Mouse (Mus musculus): ENCODE results near the gene Lyrm9. TPM values are rescaled to one million over a fixed set of nuclear protein-coding genes. Genes with fewer than 3 reads are reported as not detected.

The Lyrm9 gene
- total and polyA plus RNA-seq, 3 experiments, result 31.6 to 48.6 TPM; not detected in 1

DNA sequence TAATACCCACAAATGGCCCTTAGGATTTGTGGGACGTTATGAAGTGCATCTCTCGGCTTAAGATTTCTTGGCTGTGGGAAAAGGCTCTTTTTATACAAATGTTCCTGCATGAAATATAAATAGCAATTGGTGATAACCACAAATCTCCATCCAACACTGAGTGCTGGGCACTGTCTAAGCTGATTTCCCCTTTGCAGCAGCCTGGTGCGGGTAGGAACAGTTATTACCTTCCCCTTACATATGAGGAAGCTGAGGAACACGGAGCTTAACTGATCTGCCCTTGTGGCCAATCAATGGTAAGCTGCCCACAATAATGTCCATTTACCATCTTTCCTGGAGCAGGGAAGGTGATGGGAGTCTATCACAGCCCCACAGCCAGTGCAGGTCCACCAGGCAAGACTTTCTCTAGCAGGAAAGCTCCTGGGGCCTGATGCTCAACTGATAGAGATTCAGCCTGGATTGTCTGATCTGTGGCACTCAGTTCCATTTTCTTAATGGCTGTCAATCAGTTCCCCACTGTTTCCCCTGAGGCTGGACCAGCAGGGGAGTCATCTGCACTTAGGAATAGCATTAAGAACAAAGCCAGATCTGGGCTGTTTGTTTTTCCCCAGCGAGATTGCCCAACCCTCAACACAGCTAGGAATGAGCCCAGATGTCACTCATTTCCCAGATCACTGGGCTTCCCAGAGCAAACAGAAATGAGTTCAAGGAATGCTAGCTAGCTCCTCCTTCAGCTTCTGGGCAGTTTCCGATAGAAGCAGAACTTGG lies 18.9 kb upstream of the Lyrm9 start (continued):
- TF ChIP-seq GATA1 (IDR thresholded peaks at IDR 0.05; ENCODE audit: low read depth, low read length) (peak; percentile 80), ETS1 (IDR thresholded peaks at IDR 0.05; ENCODE audit: low read depth, low read length) (0 out of 2 replicates have a peak, but pooled peaks have one; percentile 10), TBP (IDR thresholded peaks at IDR 0.05; ENCODE audit: low read depth, low read length) (peak; percentile 86), NRF1 (IDR thresholded peaks at IDR 0.05; ENCODE audit: insufficient read depth, low read depth, low read length, poor library complexity, severe bottlenecking) (no peak), CHD1 (IDR thresholded peaks at IDR 0.05; ENCODE audit: low read depth, low read length) (no peak), MYC (IDR thresholded peaks at IDR 0.05; ENCODE audit: low read depth, low read length) (0 out of 2 replicates have a peak, but pooled peaks have one; percentile 28), EP300 (IDR thresholded peaks at IDR 0.05; ENCODE audit: low read depth in 1 of 2, low read length in 2 of 2) (peak; percentile 49 to 52; a peak in 2 of 4 replicates), SIN3A (IDR thresholded peaks at IDR 0.05; ENCODE audit: low read length) (no peak)

DNA sequence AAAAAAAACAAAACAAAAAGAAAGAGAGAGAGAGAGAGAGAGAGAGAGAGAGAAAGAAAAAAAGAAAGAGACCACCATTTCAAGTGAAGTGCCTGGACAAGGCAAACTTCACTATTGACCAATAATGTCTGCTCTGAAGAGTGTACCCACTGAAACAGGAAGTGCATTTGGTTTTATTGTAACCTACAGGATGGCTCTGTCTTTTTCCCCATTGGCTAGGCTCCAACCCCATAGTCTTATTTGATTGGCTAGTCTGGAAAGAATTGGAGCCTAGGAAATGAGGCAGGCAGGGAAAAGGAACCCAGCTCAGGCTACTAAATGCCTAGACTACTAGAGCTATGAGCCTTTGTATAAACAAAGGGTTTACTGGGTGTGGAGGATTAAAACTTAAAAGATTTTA lies 17.0 kb upstream of the Lyrm9 start:
- peaks cover 0 to 17% of the 10 kb centered on the region in 2 experiments; a peak in 2 of 4 replicates for H3K36me3 ChIP-seq (ENCODE audit: control insufficient read depth in 1 of 2, insufficient read depth in 2 of 2, low read length in 2 of 2)
- no peak overlapping the region for H3K27ac ChIP-seq (ENCODE audit: control insufficient read depth, low read depth, low read length)
- DNase-seq (ENCODE audit: low read depth, low spot score), result peak; percentile 91
- no peak overlapping the region for H3K9ac ChIP-seq (ENCODE audit: control insufficient read depth, low read depth, low read length, poor library complexity, severe bottlenecking)
- H3K79me2 ChIP-seq (ENCODE audit: control insufficient read depth, insufficient read depth, low read length, poor library complexity), result no peaks in the 10 kb centered on the region
- H3K4me1 ChIP-seq (ENCODE audit: control insufficient read depth in 1 of 2, insufficient read depth in 2 of 2, low read length in 2 of 2), result peaks cover 9 to 30% of the 10 kb centered on the region in 2 experiments
- no peaks in the 10 kb centered on the region for H3K9me3 ChIP-seq (replicated peaks; ENCODE audit: insufficient read depth, low read length)
- no peak overlapping the region for H3K4me3 ChIP-seq (ENCODE audit: control insufficient read depth in 1 of 2, insufficient read depth in 1 of 2, low read depth in 2 of 2, low read length in 2 of 2)
- H3K27me3 ChIP-seq (ENCODE audit: control insufficient read depth in 1 of 2, insufficient read depth in 2 of 2, low read length in 2 of 2), result no peaks in the 10 kb centered on the region
- TF ChIP-seq UBTF (IDR thresholded peaks at IDR 0.05; ENCODE audit: borderline replicate concordance, insufficient read depth, low read depth, low read length), result no peak
- no peak for TF ChIP-seq MAX (IDR thresholded peaks at IDR 0.05; ENCODE audit: low read length)
- TF ChIP-seq TCF12 (IDR thresholded peaks at IDR 0.05; ENCODE audit: low read depth, low read length), result no peak
- TF ChIP-seq MAFK (IDR thresholded peaks at IDR 0.05; ENCODE audit: borderline replicate concordance, low read depth, low read length), result no peak
- TF ChIP-seq TBP (IDR thresholded peaks at IDR 0.05; ENCODE audit: low read depth, low read length), result peak; percentile 50; the same call in 1 of the 2 replicates
- no peak for TF ChIP-seq E2F4 (IDR thresholded peaks at IDR 0.05; ENCODE audit: borderline replicate concordance, low read depth, low read length)
- no peak for TF ChIP-seq CTCF (IDR thresholded peaks at IDR 0.05 in 2 of 3, conservative IDR thresholded peaks at IDR 0.05 in 1 of 3; ENCODE audit: control insufficient read depth in 1 of 3, insufficient read depth in 1 of 3, low read depth in 2 of 3, low read length in 3 of 3, poor library complexity in 1 of 3, severe bottlenecking in 1 of 3)
- no peak for TF ChIP-seq RCOR1 (IDR thresholded peaks at IDR 0.05; ENCODE audit: low read depth, low read length)
- TF ChIP-seq POLR2AphosphoS2 (IDR thresholded peaks at IDR 0.05; ENCODE audit: low read length), result no peak
- peak; percentile 85 for TF ChIP-seq ELF1 (IDR thresholded peaks at IDR 0.05; ENCODE audit: low read depth, low read length)
- TF ChIP-seq NELFE (IDR thresholded peaks at IDR 0.05; ENCODE audit: low read depth, low read length), result no peak
